Mouse (Mus musculus) lung, embryonic 14.5 days (tissue): ENCODE results near the gene Bckdha. TPM values are rescaled to one million over a fixed set of nuclear protein-coding genes. Genes with fewer than 3 reads are reported as not detected.

Experiments used
- ATAC-seq: fragments of 200-750 bp; cut with Nextera tagmentation; 2 replicates; pipeline ENCODE4 v1.8.0; 2017; ENCODE audit warnings: mild to moderate bottlenecking, moderate TSS enrichment, moderate library complexity; ENCODE audit not compliant: insufficient read depth
- DNase-seq: peaks from one replicate; pipeline ENCODE4 v3.0.0-alpha.2; 2015
- H3K27ac ChIP-seq: fragments of 300-500 bp; sonication (generic); 2 replicates; pipeline ENCODE4 v1.5.1; 2014; ENCODE audit warnings: low read depth, mild to moderate bottlenecking, moderate library complexity
- H3K27me3 ChIP-seq: fragments of 300-500 bp; sonication (generic); 2 replicates; pipeline ENCODE4 v1.6.1; 2014; ENCODE audit warnings: low read length, control low read depth; ENCODE audit not compliant: insufficient read depth
- H3K36me3 ChIP-seq: fragments of 300-500 bp; sonication (generic); 2 replicates; pipeline ENCODE4 v1.6.1; 2014; ENCODE audit warnings: control low read depth; ENCODE audit not compliant: insufficient read depth
- H3K4me1 ChIP-seq: fragments of 300-500 bp; sonication (generic); 2 replicates; pipeline ENCODE4 v1.6.1; 2014; ENCODE audit warnings: antibody characterized with exemption, control low read depth; ENCODE audit not compliant: insufficient read depth
- H3K4me2 ChIP-seq: fragments of 300-500 bp; sonication (generic); 2 replicates; pipeline ENCODE4 v1.6.1; 2014; ENCODE audit warnings: mild to moderate bottlenecking
- H3K4me3 ChIP-seq: fragments of 300-500 bp; sonication (generic); 2 replicates; pipeline ENCODE4 v1.5.1; 2014; ENCODE audit warnings: low read depth, low read length
- H3K9ac ChIP-seq: fragments of 300-500 bp; sonication (generic); 2 replicates; pipeline ENCODE4 v1.6.1; 2014
- H3K9me3 ChIP-seq: fragments of 300-500 bp; sonication (generic); 2 replicates; pipeline ENCODE4 v1.6.1; 2016; ENCODE audit warnings: low read depth, low read length, control low read depth
- CTCF ChIP-seq: IDR thresholded peaks from 2 replicates; pipeline ENCODE4 v1.5.1; 2016; ENCODE audit warnings: antibody characterized with exemption, low read depth
- WGBS: fragments of 180-500 bp; shearing (Covaris S2); extraction: QIAGEN DNeasy Blood & Tissue Kit; methylation state at CpG from one replicate; pipeline ENCODE4 v1.1.7; 2014; 5-methylcytosine and 5-hydroxymethylcytosine counted together
- polyA plus RNA-seq: library from polyadenylated mRNA; unstranded; fragments of >200 nt; fragmentation: Nextera tagmentation; extraction: Ambion mirVana; gene quantifications from 2 replicates; pipeline ENCODE4 v1.2.1, GENCODE M21; 2014

Gene Bckdha
- polyA plus RNA-seq, 1 experiment from 2014 or later: 42.1 TPM

GRCm38 (mm10) chr7:25703793-25704494 lies 45.2 kb upstream of the Bckdha start:
- H3K27ac ChIP-seq: no peak overlapping the region
- H3K4me1 ChIP-seq: peaks cover 11% of the 10 kb centered on the region
- no peaks in the 10 kb centered on the region for H3K9me3 ChIP-seq
- ATAC-seq (no peak), DNase-seq (no peak)
- H3K9ac ChIP-seq: no peak overlapping the region
- TF ChIP-seq CTCF: no peak
- WGBS: 28% methylated on average over 10 of the region's 10 CpGs
- H3K4me3 ChIP-seq: no peak overlapping the region
- H3K36me3 ChIP-seq: no peaks in the 10 kb centered on the region
- peaks cover 4% of the 10 kb centered on the region; the same call in 1 of the 2 replicates for H3K27me3 ChIP-seq
- H3K4me2 ChIP-seq: peak overlapping the region; percentile 51; the same call in 1 of the 2 replicates

GRCm38 (mm10) chr7:25702350-25702749 lies 43.6 kb upstream of the Bckdha start:
- Histone ChIP-seq H3K9ac (no peak overlapping the region), H3K4me1 (peaks cover 8% of the 10 kb centered on the region), H3K4me2 (no peak overlapping the region), H3K27me3 (peaks cover 4% of the 10 kb centered on the region; the same call in 1 of the 2 replicates), H3K9me3 (no peaks in the 10 kb centered on the region), H3K27ac (no peak overlapping the region), H3K4me3 (no peak overlapping the region), H3K36me3 (no peaks in the 10 kb centered on the region)
- no peak for ATAC-seq
- DNase-seq: no peak
- 92% methylated on average over 2 of the region's 2 CpGs for WGBS
- TF ChIP-seq CTCF: peak; percentile 33; the same call in 1 of the 2 replicates

GRCm38 (mm10) chr7:25700732-25701131 lies 42.0 kb upstream of the Bckdha start:
- no peak; the same call in 1 of the 2 replicates for TF ChIP-seq CTCF
- H3K9me3 ChIP-seq: no peaks in the 10 kb centered on the region
- no peak overlapping the region for H3K4me3 ChIP-seq
- no peak for DNase-seq
- 72% methylated on average over 12 of the region's 12 CpGs for WGBS
- H3K27me3 ChIP-seq: peaks cover 4% of the 10 kb centered on the region; the same call in 1 of the 2 replicates
- H3K9ac ChIP-seq: no peak overlapping the region
- ATAC-seq: no peak
- H3K4me1 ChIP-seq: peaks cover 4% of the 10 kb centered on the region; the same call in 1 of the 2 replicates
- peaks cover 4% of the 10 kb centered on the region; the same call in 1 of the 2 replicates for H3K36me3 ChIP-seq
- no peak overlapping the region for H3K27ac ChIP-seq
- no peak overlapping the region for H3K4me2 ChIP-seq

GRCm38 (mm10) chr7:25699851-25700250 lies 41.1 kb upstream of the Bckdha start:
- Histone ChIP-seq H3K9me3 (no peaks in the 10 kb centered on the region), H3K4me1 (peaks cover under 1% of the 10 kb centered on the region; the same call in 1 of the 2 replicates), H3K36me3 (peaks cover 4% of the 10 kb centered on the region; the same call in 1 of the 2 replicates), H3K4me2 (no peak overlapping the region), H3K4me3 (no peak overlapping the region), H3K27me3 (peaks cover 4% of the 10 kb centered on the region; the same call in 1 of the 2 replicates), H3K9ac (no peak overlapping the region), H3K27ac (no peak overlapping the region)
- no peak for TF ChIP-seq CTCF
- DNase-seq (no peak), ATAC-seq (no peak)
- WGBS: 53% methylated on average over 13 of the region's 13 CpGs

- Histone ChIP-seq H3K36me3 (peaks cover 10% of the 10 kb centered on the region; the same call in 1 of the 2 replicates), H3K9ac (no peak overlapping the region), H3K4me1 (no peaks in the 10 kb centered on the region; the same call in 1 of the 2 replicates), H3K27ac (no peak overlapping the region), H3K9me3 (no peaks in the 10 kb centered on the region), H3K4me2 (no peak overlapping the region), H3K4me3 (no peak overlapping the region), H3K27me3 (no peaks in the 10 kb centered on the region)
- 48% methylated on average over 8 of the region's 8 CpGs for WGBS
- no peak for TF ChIP-seq CTCF
- no peak for ATAC-seq
- no peak for DNase-seq
Measured at GRCm38 (mm10) chr7:25694104-25694503, 35.3 kb upstream of the Bckdha start.

- H3K9me3 ChIP-seq: no peaks in the 10 kb centered on the region
- peak overlapping the region; percentile 95 for H3K4me2 ChIP-seq
- H3K4me1 ChIP-seq: peaks cover 8% of the 10 kb centered on the region; the same call in 1 of the 2 replicates
- H3K9ac ChIP-seq: no peak overlapping the region
- H3K27me3 ChIP-seq: peaks cover 16% of the 10 kb centered on the region
- WGBS: 22% methylated on average over 5 of the region's 5 CpGs
- ATAC-seq: no peak
- H3K27ac ChIP-seq: peak overlapping the region; percentile 46; the same call in 1 of the 2 replicates
- no peak for DNase-seq
- TF ChIP-seq CTCF: no peak
- peak overlapping the region; percentile 63; the same call in 1 of the 2 replicates for H3K4me3 ChIP-seq
- 0 out of 2 replicates have a peak, but pooled peaks cover 6% of the 10 kb centered on the region for H3K36me3 ChIP-seq
Measured at GRCm38 (mm10) chr7:25690051-25690450, 31.3 kb upstream of the Bckdha start.

- DNase-seq (no peak), ATAC-seq (no peak)
- 4% methylated on average over 12 of the region's 12 CpGs for WGBS
- H3K27me3 ChIP-seq: peaks cover 16% of the 10 kb centered on the region
- 0 out of 2 replicates have a peak, but pooled peaks cover 9% of the 10 kb centered on the region for H3K36me3 ChIP-seq
- H3K27ac ChIP-seq: peak overlapping the region; percentile 63; the same call in 1 of the 2 replicates
- peak overlapping the region; percentile 95 for H3K4me2 ChIP-seq
- H3K9ac ChIP-seq: peak overlapping the region; percentile 74; the same call in 1 of the 2 replicates
- no peak for TF ChIP-seq CTCF
- H3K9me3 ChIP-seq: no peaks in the 10 kb centered on the region
- H3K4me3 ChIP-seq: peak overlapping the region; percentile 63
- H3K4me1 ChIP-seq: peaks cover 8% of the 10 kb centered on the region; the same call in 1 of the 2 replicates
Measured at GRCm38 (mm10) chr7:25689603-25690021, 30.8 kb upstream of the Bckdha start.
